Mouse (Mus musculus) liver, adult 2 months (tissue): ENCODE results near the gene Uba3. TPM values are rescaled to one million over a fixed set of nuclear protein-coding genes. Genes with fewer than 3 reads are reported as not detected.

Source experiments
- DNase-seq: peaks from one replicate; pipeline ENCODE4 v3.0.0-alpha.2; 2011; ENCODE audit warnings: low read depth, low spot score; ENCODE audit errors: extremely low read depth
- H3K27ac ChIP-seq: fragments of 200-500 bp; replicated peaks from 2 replicates; pipeline ENCODE4 v1.5.1; 2012; ENCODE audit warnings: low read depth, mild to moderate bottlenecking, control low read depth, inconsistent platforms, low read length; ENCODE audit not compliant: insufficient read depth
- H3K27me3 ChIP-seq: fragments of 200-500 bp; 2 replicates; pipeline ENCODE4 v1.6.1; 2012; ENCODE audit warnings: mild to moderate bottlenecking, moderate library complexity, low read length, inconsistent platforms; ENCODE audit not compliant: control insufficient read depth, insufficient read depth
- H3K36me3 ChIP-seq: fragments of 200-500 bp; 2 replicates; pipeline ENCODE4 v1.6.1; 2012; ENCODE audit warnings: low read length, inconsistent platforms; ENCODE audit not compliant: control insufficient read depth, insufficient read depth
- H3K4me1 ChIP-seq: fragments of 200-500 bp; 2 replicates; pipeline ENCODE4 v1.6.1; 2011; ENCODE audit warnings: low read length; ENCODE audit not compliant: control insufficient read depth, insufficient read depth
- H3K4me3 ChIP-seq: fragments of 200-500 bp; 2 replicates; pipeline ENCODE4 v1.5.1; 2011; ENCODE audit warnings: low read depth, mild to moderate bottlenecking, control low read depth, low read length, moderate library complexity; ENCODE audit not compliant: insufficient read depth
- H3K79me2 ChIP-seq: fragments of 200-500 bp; 2 replicates; pipeline ENCODE4 v1.6.1; 2012; ENCODE audit warnings: inconsistent platforms, mild to moderate bottlenecking, low read length, moderate library complexity; ENCODE audit not compliant: control insufficient read depth, insufficient read depth
- H3K9ac ChIP-seq: fragments of 200-500 bp; 2 replicates; pipeline ENCODE4 v1.6.1; 2012; ENCODE audit warnings: low read depth, mild to moderate bottlenecking, control low read depth, inconsistent platforms, low read length
- CTCF ChIP-seq: fragments of 200-500 bp; IDR thresholded peaks from 2 replicates; pipeline ENCODE4 v1.5.1; 2011; ENCODE audit warnings: low read depth, low read length, control low read depth
- POLR2A ChIP-seq: fragments of 200-500 bp; IDR thresholded peaks from 2 replicates; pipeline ENCODE4 v1.6.1; 2011; ENCODE audit warnings: low read length, control low read depth; ENCODE audit not compliant: insufficient read depth; ENCODE audit errors: extremely low read depth
- whole genome bisulfite sequencing: fragments of 180-500 bp; shearing (Covaris S2); methylation state at CpG from one replicate; pipeline ENCODE4 v1.1.7; 2018; 5-methylcytosine and 5-hydroxymethylcytosine counted together
- polyA plus RNA-seq: library from polyadenylated mRNA; depleted of rRNA; stranded (reverse); fragments of >200 nt; gene quantifications from 2 replicates; pipeline ENCODE4 v1.2.3, GENCODE M21; 2012
- total RNA-seq: library from RNA; depleted of rRNA; stranded (reverse); fragments of >200 nt; gene quantifications from 2 replicates; pipeline ENCODE4 v1.2.3, GENCODE M21; 2014

The Uba3 gene
- total and polyA plus RNA-seq, 2 experiments, result 6.6 to 38.0 TPM

GRCm38 (mm10) chr6:97240092-97240491, 34.6 kb upstream of the Uba3 start:
- Histone ChIP-seq H3K4me3 (no peak overlapping the region), H3K27me3 (no peaks in the 10 kb centered on the region), H3K9ac (no peak overlapping the region), H3K27ac (no peak overlapping the region), H3K4me1 (no peaks in the 10 kb centered on the region), H3K79me2 (no peaks in the 10 kb centered on the region), H3K36me3 (no peaks in the 10 kb centered on the region)
- TF ChIP-seq CTCF (no peak), POLR2A (no peak)
- WGBS, result 90% methylated on average over 5 of the region's 5 CpGs
- no peak for DNase-seq

- TF ChIP-seq POLR2A (no peak), CTCF (no peak)
- Histone ChIP-seq H3K36me3 (no peaks in the 10 kb centered on the region), H3K79me2 (no peaks in the 10 kb centered on the region), H3K4me3 (no peak overlapping the region), H3K4me1 (no peaks in the 10 kb centered on the region), H3K27me3 (no peaks in the 10 kb centered on the region), H3K27ac (no peak overlapping the region), H3K9ac (no peak overlapping the region)
- no peak for DNase-seq
- WGBS, result 90% methylated on average over 6 of the region's 6 CpGs
Observed at GRCm38 (mm10) chr6:97239360-97239759, 33.9 kb upstream of the Uba3 start.

DNA sequence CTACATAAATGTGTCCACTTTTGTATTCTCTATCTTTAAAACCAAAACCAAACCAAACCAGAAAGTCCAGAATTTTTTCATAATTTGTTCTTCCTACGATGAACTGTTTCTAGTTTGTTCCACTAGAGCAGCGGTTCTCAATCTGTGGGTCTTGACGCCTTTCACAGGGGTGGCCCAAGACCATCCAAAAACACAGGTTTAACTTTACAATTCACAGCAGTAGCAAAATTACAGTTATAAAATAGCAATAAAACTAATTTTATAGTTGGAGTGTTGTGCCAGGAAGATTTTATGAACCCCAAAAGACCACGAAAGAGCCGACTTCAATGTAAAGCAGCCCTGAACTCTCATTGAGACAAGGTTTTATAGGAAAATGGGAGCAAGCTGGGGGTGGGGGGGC, 30.6 kb upstream of the Uba3 start:
- Histone ChIP-seq H3K27ac (no peak overlapping the region), H3K79me2 (no peaks in the 10 kb centered on the region), H3K36me3 (peaks cover 22% of the 10 kb centered on the region), H3K9ac (no peak overlapping the region), H3K4me1 (no peaks in the 10 kb centered on the region), H3K4me3 (no peak overlapping the region), H3K27me3 (no peaks in the 10 kb centered on the region)
- DNase-seq, result no peak
- TF ChIP-seq POLR2A (no peak), CTCF (no peak)
- WGBS, result 96% methylated on average over 5 of the region's 5 CpGs

DNA sequence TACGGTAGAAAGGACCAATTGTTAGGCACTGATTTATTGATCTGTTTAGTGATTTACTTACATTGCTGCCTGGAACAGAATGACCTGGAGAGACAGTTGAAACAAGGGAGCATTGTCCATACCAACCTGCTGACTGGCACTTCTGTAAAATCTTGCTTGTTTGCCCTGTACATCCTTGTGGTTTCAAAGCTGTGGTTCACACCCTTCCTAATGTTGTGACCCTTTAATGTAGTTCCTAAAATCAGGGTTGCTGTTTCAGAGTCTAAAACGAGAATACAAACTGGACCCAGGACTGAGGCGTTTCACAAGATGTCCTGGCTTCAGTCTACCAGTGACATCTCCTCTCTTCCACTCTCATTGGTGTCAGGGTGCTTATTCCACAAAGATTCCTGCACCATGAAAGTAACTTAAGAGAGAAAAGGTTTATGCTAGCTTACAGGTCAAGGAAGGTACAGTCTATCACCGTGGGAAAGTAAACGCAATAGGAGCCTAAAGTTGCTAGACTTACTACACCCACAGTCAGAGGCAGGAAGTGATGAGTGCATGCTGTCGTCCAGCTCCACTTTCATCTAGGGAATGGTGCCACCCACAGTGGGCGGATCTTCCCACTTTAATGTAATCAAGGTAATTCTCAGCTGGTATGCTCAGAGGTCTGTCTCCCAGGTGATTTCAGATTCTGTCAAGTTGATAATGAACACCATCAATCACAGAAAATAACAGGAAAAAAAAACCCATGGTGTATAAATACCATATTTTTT, 29.6 kb upstream of the Uba3 start:
- no peak overlapping the region for H3K27ac ChIP-seq
- H3K4me3 ChIP-seq, result no peak overlapping the region
- no peak for TF ChIP-seq CTCF
- TF ChIP-seq POLR2A, result no peak
- H3K27me3 ChIP-seq, result no peaks in the 10 kb centered on the region
- 71% methylated on average over 7 of the region's 7 CpGs for WGBS
- H3K79me2 ChIP-seq, result no peaks in the 10 kb centered on the region
- no peak for DNase-seq
- H3K36me3 ChIP-seq, result peaks cover 29% of the 10 kb centered on the region
- no peak overlapping the region for H3K9ac ChIP-seq
- no peaks in the 10 kb centered on the region for H3K4me1 ChIP-seq

DNA sequence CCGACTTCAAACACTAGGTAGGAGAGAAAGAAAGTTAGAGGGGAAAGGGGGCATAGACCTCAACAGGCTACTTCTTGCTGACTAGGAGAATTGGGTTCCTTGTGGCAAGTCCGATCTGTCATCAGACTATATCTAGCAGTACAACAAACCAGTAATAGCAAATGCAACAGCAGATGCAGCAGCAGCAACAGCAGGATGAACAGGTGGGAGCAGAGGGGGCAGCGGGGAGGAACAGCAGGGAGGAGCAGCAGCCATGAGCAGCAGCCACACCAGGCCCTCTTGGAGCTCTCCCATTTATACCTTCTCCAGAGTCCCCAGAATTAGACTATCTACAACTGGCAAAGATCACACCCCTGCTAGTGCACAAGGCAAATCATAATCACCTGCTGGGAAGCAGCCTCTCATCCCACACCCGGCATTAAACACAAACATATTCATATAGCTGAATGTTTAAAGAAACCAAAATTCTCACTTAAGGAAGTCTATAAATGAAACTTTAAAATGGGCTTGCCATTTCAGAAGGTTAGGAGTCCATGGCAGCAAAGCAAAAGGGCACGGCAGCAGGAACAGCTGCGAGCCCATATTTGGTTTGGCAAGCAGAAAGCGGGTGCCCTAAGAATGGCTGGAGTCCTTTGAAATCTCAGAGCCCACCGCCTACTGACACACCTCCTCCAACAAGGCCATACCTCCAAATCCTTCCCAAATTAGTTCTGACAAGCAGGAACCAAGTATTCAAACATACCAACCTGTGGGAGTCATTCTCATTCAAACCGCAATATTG, 21.8 kb upstream of the Uba3 start:
- WGBS, result 98% methylated on average over 9 of the region's 9 CpGs
- TF ChIP-seq CTCF (no peak), POLR2A (no peak)
- no peaks in the 10 kb centered on the region for H3K27me3 ChIP-seq
- H3K27ac ChIP-seq, result no peak overlapping the region
- H3K4me3 ChIP-seq, result no peak overlapping the region
- no peak overlapping the region for H3K9ac ChIP-seq
- peaks cover 23% of the 10 kb centered on the region for H3K36me3 ChIP-seq
- H3K4me1 ChIP-seq, result no peaks in the 10 kb centered on the region
- DNase-seq, result no peak
- 0 out of 2 replicates have a peak, but pooled peaks cover 2% of the 10 kb centered on the region for H3K79me2 ChIP-seq
